Mouse (Mus musculus) brain, embryonic 14.5 days (tissue): ENCODE measurements around the gene Sidt2. TPM values are rescaled to one million over a fixed set of nuclear protein-coding genes. Genes with fewer than 3 reads are reported as not detected.

ENCODE experiments used
- DNase-seq: peaks from one replicate; pipeline ENCODE4 v3.0.0-alpha.2; 2011; ENCODE audit warnings: low read depth
- CTCF ChIP-seq: fragments of 200-500 bp; IDR thresholded peaks from 2 replicates; pipeline ENCODE4 v1.5.1; 2012; ENCODE audit warnings: inconsistent platforms, mild to moderate bottlenecking, moderate library complexity, borderline replicate concordance; ENCODE audit not compliant: insufficient read depth, insufficient read length; ENCODE audit errors: extremely low read depth
- POLR2A ChIP-seq: fragments of 200-500 bp; IDR thresholded peaks from 2 replicates; pipeline ENCODE4 v1.6.1; 2012; ENCODE audit warnings: mild to moderate bottlenecking, inconsistent platforms, borderline replicate concordance; ENCODE audit not compliant: poor library complexity, insufficient read depth, insufficient read length, severe bottlenecking; ENCODE audit errors: extremely low read depth
- polyA plus RNA-seq: library from polyadenylated mRNA; depleted of rRNA; stranded (reverse); fragments of >200 nt; gene quantifications from 2 replicates; pipeline ENCODE4 v1.2.3, GENCODE M21; 2012

Gene Sidt2
- polyA plus RNA-seq, 1 experiment: 101 TPM

DNA sequence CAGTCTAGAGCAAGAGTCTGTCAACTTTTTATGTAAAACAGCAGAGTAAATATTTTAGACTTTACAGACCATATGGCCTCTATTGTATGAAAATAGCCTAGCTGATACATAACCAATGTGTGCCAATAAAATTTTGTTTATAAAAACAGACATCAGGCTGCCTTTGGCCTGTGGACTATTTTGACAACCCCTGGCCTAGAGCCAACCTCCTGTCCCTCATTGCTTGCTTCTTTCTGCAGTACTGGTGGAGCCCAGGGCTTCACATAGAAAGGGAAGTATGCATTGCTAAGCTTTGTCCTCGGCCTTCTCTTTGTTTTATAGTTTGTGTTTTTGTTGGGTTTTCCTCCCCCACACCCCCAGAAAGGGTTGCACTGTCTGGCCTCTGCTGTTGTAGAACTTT is 23.1 kb downstream of the Sidt2 start:
- TF ChIP-seq CTCF (no peak), POLR2A (no peak)
- no peak for DNase-seq

DNA sequence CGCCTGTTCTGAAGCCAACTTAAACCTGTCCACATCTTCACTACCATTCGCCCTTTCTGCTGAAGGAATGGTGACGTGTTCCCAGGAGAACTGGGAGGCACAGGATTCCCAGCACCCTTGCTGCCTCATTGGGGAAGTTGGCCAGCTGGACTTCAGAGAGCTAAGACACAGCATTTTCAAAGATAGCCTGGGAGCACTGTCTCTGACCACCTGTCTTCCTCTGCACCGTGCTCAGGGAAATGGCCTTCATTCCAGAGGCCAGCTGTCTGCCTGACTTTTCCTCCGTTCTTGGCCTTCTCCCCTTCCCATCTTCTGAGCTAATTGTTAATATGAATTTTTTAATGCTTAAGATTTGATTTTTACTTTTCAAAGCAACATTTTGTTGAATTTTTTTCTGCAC is 25.8 kb downstream of the Sidt2 start:
- TF ChIP-seq POLR2A (no peak), CTCF (no peak)
- DNase-seq: no peak

DNA sequence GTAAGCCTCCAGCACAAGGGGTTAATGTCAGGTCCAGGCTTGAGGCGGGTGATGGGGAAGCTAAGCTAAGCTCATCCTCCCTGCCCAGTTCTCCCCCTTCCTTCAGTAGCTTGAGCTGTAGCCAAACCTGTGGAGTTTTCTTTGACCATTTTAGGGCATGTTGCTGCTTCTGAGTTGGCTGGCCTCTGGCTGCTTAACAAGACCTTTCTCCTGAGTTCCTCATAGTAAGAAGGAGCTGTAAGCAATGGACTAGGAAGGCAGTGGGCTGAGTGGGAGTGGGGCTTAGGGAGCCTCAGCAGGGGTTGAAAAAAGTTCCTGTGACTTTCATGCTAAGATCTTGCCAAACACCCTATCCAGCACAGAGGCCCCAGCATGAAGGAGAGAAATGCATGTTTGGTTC is 35.2 kb downstream of the Sidt2 start:
- TF ChIP-seq CTCF: no peak
- TF ChIP-seq POLR2A: no peak
- no peak for DNase-seq

DNA sequence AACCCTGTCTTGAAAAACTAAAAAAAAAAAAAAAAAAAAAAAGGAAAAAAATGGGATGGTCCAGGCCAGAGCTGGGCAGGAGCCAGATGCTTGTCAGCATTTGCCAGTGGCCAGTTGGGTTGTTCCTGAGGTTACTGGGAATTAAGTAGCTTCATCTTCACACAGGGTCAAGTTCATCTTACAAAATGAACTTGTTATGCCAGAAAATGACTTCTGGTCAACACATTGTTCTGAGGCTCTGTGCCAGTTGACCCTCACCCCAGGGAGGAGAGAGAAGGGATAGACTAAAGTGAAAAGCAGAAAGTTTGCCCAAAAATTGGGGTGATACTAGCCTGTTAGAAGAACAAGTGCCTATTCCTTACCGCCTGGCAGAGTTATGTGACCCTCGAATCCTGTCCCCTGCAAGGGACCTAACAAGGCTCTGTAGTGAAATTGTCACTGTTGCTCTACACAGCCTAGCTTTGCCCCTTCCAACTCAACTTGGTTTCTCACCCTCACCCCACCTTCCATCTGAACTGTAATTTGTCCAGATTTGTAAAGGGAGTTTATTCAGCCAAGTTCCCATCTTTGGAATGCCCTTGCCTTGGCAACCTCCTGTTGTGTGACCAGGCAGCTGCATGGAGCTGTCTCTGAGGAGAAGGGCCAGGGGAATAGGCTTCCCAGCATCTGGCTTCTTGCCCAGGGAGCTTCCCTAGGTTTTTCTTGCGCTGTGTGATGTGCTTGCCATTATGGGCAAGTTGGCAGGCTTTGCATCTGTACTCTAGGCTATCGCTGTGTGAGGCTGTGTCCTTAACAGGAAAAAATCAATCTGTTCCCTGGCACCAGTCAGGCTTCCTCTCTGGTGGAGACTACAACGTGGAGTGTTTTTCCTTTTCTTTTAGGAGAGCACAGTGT is 37.8 kb downstream of the Sidt2 start:
- peak; percentile 86 for DNase-seq
- no peak for TF ChIP-seq POLR2A

DNA sequence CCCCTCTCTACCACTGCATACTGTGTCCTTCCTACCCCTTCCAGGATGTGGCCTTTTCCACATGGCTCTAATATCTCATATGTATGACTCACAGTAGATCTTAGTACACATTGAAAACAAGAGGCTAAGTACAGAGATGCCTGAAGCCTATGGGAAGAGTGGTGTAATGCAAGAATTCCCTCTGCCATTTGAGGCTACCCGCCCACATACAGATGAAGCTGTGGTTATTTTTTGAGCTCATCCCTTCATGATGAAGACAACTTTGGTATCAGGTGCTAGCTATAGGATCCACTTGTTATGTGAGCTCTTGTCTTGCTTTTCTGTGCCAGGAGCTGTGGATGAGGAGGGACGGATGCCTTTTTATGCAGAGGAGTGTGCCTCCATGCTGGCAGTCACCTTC is 39.4 kb downstream of the Sidt2 start:
- TF ChIP-seq CTCF: no peak
- no peak for TF ChIP-seq POLR2A
- DNase-seq: no peak

DNA sequence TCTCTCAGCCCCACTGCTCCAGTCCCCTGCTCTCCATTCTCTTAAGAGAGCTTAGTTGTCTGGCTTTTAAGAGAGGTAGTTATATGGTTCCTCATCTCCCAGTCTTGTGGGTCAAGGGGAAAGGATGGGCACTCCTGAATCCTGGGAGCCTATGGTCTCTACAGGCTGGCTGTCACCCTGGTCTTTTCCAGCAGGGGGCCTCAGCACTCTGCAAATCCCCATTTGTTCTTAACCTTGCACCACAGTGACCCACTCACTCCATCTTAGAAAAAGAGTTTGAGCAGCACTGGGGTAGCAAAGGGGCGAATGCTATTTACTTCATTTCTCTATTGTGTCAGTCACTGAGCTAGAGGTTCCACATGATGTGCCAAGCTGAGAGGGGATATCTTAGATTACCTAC is 43.4 kb downstream of the Sidt2 start:
- peak; percentile 34 for DNase-seq
- TF ChIP-seq CTCF (peak; percentile 59), POLR2A (no peak)

DNA sequence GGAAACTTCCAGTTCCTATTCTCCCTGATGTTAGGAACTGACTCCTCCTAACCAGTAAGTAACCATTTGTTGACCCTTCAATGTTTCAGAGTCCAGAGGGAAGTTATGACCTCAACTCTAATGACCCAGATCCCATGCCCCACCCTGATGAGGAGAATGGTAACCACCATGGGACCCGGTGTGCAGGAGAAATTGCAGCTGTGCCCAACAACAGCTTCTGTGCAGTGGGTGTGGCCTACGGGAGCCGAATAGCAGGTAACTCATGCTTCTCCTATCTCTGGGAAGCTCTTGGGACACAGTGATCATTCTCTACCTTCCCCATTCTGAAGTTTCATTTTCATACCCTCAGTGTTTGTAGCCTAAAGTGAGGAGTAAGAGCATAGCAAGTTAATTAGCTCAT is 44.1 kb downstream of the Sidt2 start:
- TF ChIP-seq POLR2A (no peak), CTCF (no peak)
- no peak for DNase-seq

DNA sequence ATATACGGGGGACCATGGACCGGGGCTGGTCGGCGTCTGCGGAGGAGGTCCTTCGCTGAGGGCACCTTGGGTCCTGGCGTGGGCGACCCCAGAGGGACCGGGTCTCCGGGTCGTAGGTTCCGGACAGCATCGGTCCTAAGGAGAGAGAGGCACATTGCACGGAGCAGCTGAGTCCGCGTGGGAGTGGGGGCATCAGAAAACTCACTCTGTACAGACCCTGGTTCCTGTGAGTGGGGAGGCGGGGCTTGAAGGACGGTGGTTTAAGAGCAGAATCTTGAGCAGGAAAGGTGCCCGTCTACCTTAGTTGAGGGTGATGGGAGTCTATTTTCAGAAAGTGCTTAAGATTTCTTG is 48.0 kb downstream of the Sidt2 start:
- TF ChIP-seq POLR2A: no peak
- no peak for TF ChIP-seq CTCF
- DNase-seq: no peak

DNA sequence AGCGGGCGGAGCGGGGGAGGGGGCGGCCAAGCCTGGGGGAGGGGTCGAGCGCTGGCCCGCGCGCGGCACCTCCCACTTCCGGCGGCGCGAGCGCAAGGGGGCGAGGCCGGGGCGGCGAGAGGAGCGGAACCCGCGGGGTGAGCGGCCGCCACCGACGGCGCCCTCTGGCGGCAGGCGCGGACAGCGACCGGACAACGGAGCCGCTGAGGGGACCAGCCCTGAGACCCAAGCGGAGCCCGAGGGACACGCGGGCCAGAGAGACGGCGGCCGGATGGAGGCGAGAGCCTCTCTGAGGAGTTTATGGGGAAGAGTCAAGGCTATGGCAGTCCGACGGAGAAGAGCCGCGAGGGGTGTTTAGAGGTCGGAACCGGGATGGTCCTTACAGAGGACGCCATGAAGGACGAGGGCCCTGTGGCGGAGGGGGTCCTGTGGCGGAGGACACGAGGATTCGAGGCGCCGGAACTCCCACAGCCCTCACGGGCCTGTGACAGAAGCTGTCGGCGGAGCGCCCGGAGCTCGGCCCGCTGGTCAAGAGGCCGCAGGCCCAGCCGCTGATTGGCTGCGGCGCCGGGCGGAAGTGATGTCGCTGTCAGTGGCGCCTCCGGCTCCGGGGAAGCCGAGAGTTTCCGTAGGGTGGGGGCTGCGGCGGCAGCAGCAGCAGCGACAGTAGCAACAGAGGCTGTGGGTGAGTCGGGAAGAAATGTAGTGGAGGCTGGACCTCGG is 48.5 kb downstream of the Sidt2 start, which contains the start of the genes Pcsk7 and Rnf214:
Gene Pcsk7 (plus strand): TSS at position 143 of the 723 bp plus-strand sequence.
Gene Rnf214 (minus strand): TSS at position 557 of the 723 bp plus-strand sequence.
- TF ChIP-seq CTCF: peak; percentile 86
- peak; percentile 76 for TF ChIP-seq POLR2A
- DNase-seq: peak; percentile 94

DNA sequence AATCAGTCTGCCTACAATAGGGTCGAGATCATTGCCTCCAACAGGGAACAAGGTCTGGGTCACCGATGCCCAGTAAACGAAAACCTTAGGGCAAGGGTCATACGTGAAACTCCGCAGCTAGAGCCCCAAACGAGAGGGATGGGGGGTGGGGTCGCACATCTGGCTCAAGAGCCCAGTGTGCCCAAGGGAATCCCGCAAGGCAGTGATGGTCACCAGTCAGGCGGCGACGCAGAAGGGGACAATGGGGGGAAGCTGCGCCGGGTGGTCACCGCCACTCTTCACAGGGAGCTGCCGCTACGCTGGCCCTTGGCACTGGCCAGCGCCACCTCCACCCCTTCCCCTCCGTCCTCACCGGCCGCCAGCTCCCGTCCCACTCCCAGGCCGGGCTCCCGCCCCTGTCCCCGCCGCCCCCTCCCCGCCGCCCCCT is 49.2 kb downstream of the Sidt2 start:
- peak; percentile 45 for DNase-seq

DNA sequence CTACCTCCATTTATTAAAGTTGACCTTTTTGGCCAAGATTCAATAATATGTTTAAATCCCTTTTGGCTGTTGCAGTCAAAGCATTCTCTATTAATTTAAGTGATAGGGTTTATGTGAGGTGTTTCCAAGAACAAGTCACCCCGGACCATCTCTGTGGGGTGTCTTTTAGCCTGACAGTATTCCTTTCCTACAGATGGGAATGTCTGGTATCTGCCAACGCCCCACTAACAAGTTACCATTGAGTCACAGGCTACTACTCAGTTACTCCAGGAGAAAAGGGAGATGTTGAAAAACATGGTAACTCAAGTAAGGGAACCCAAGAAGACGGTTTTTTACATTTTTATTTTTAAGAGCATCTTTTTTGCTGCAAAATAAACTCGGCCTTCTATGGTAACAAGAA is 49.9 kb downstream of the Sidt2 start:
- TF ChIP-seq CTCF (no peak), POLR2A (no peak)
- no peak for DNase-seq

More for the DNA sequence above, 49.2 kb downstream of the Sidt2 start:
- TF ChIP-seq CTCF (no peak), POLR2A (no peak)
